Mouse (Mus musculus): ENCODE measurements around the gene Phf11c.
"Not testable (repeated sequence)": the region's sequence is repeated elsewhere in the genome, so short reads cannot be mapped to it uniquely, and the experiment has no call there.

Phf11c gene

DNA sequence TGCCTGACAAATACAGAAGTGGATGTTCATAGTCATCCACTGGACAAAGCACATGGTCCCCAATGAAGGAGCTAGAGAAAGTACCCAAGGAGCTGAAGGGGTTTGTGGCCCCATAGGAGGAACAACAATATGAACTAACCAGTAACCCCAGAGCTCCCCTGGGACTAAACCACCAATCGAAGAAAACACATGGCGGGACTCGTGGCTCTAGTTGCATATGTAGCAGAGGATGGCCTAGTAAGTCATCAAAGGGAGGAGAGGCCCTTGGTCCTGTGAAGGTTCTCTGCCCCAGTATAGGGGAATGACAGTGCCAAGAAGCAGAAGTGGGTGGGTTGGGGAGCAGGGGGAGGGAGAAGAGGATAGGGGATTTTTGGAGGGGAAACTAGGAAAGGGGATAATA, 59.1 kb downstream of the Phf11c start:
- not testable (repeated sequence) for ATAC-seq (ENCODE audit: insufficient number of reproducible peaks, low FRiP score, low TSS enrichment)

Measured in cerebellum, adult (tissue).